Mouse (Mus musculus) inflammation-experienced regulatory T-cells, adult 6 months (primary cell): ENCODE results near the gene Capn15. TPM values are rescaled to one million over a fixed set of nuclear protein-coding genes. Genes with fewer than 3 reads are reported as not detected.

Source experiments
- ATAC-seq: one replicate; pipeline ENCODE4 v1.8.0; 2017
- polyA plus RNA-seq, 3 experiments: library from polyadenylated mRNA; unstranded; fragments of 100-300 nt; shearing (Covaris generic); gene quantifications; one replicate each; pipeline ENCODE4 v1.2.1; 2017

Capn15 gene
- polyA plus RNA-seq, 3 experiments from 2014 or later, result 5.6 to 6.0 (median 5.7) TPM

GRCm38 (mm10) chr17:25953161-25953560, 32.4 kb downstream of the Capn15 start:
- no peak for ATAC-seq

- ATAC-seq, result no peak
Observed at GRCm38 (mm10) chr17:25951803-25952623, 33.6 kb downstream of the Capn15 start, which contains the start of gene A930017K11Rik. Gene A930017K11Rik (minus strand): TSS chr17:25952565.

GRCm38 (mm10) chr17:25951225-25951802, 34.3 kb downstream of the Capn15 start:
- ATAC-seq, result no peak

- no peak for ATAC-seq
Observed at GRCm38 (mm10) chr17:25950706-25951105, 34.9 kb downstream of the Capn15 start.

GRCm38 (mm10) chr17:25949981-25950380, 35.6 kb downstream of the Capn15 start:
- no peak for ATAC-seq

- no peak for ATAC-seq
Observed at GRCm38 (mm10) chr17:25948051-25948450, 37.5 kb downstream of the Capn15 start.

GRCm38 (mm10) chr17:25947576-25947975, 38.0 kb downstream of the Capn15 start:
- ATAC-seq, result no peak

GRCm38 (mm10) chr17:25946891-25947290, 38.7 kb downstream of the Capn15 start:
- ATAC-seq, result no peak

- no peak for ATAC-seq
Observed at GRCm38 (mm10) chr17:25946349-25946748, 39.2 kb downstream of the Capn15 start.

- ATAC-seq, result no peak
Observed at GRCm38 (mm10) chr17:25945517-25946155, 40.0 kb downstream of the Capn15 start.

- no peak for ATAC-seq
Observed at GRCm38 (mm10) chr17:25944366-25945163, 41.0 kb downstream of the Capn15 start, which contains the start of the genes Pigq and Nhlrc4. Gene Pigq (minus strand): TSS chr17:25944936. Gene Nhlrc4 (minus strand): TSS chr17:25944961.

GRCm38 (mm10) chr17:25943769-25944168, 41.8 kb downstream of the Capn15 start:
- no peak for ATAC-seq

GRCm38 (mm10) chr17:25943221-25943620, 42.4 kb downstream of the Capn15 start:
- no peak for ATAC-seq

- ATAC-seq, result no peak
Observed at GRCm38 (mm10) chr17:25942597-25943151, 42.9 kb downstream of the Capn15 start.

- ATAC-seq, result peak; percentile 58
Observed at GRCm38 (mm10) chr17:25941511-25942241, 43.9 kb downstream of the Capn15 start.

- ATAC-seq, result no peak
Observed at GRCm38 (mm10) chr17:25934526-25934925, 51.1 kb downstream of the Capn15 start.

- ATAC-seq, result no peak
Observed at GRCm38 (mm10) chr17:25925348-25925747, 60.2 kb downstream of the Capn15 start.

GRCm38 (mm10) chr17:25922120-25922519, 63.5 kb downstream of the Capn15 start:
- ATAC-seq, result no peak

GRCm38 (mm10) chr17:25919786-25920642, 65.6 kb downstream of the Capn15 start:
- ATAC-seq, result peak; percentile 93

GRCm38 (mm10) chr17:25919144-25919785, 66.3 kb downstream of the Capn15 start, which contains the start of gene Rab40c:
Gene Rab40c (minus strand): TSS chr17:25919727.
- ATAC-seq, result no peak
